Mouse (Mus musculus): ENCODE data around the gene Sp9. TPM values are rescaled to one million over a fixed set of nuclear protein-coding genes. Genes with fewer than 3 reads are reported as not detected.

The Sp9 gene
- polyA plus RNA-seq, 1 experiment from 2014 or later = 3.7 TPM

- no peak for ATAC-seq (ENCODE audit: low FRiP score)
- Histone ChIP-seq H3K27ac (ENCODE audit: low read depth, low read length) (peak overlapping the region; percentile 30; the same call in 1 of the 2 replicates), H3K4me1 (replicated peaks; ENCODE audit: control insufficient read depth, insufficient read depth, low read length) (peaks cover 18% of the 10 kb centered on the region), H3K36me3 (ENCODE audit: control insufficient read depth, insufficient read depth, low read length) (no peaks in the 10 kb centered on the region), H3K9me3 (ENCODE audit: control insufficient read depth, low read length) (no peaks in the 10 kb centered on the region), H3K27me3 (ENCODE audit: control insufficient read depth, insufficient read depth, low read length) (peaks cover 47% of the 10 kb centered on the region), H3K4me3 (ENCODE audit: low read depth, low read length) (peak overlapping the region; percentile 54), H3K4me2 (replicated peaks; ENCODE audit: low read depth, low read length) (peak overlapping the region; percentile 76), H3K9ac (ENCODE audit: low read depth, low read length) (peak overlapping the region; percentile 72)
- DNase-seq (ENCODE audit: low spot score) = peak; percentile 72
- WGBS = under 1% methylated on average over 47 of the region's 55 CpGs
Measured at GRCm38 (mm10) chr2:73272351-73273248, 875 bp downstream of the Sp9 start.

- DNase-seq (ENCODE audit: low spot score) (peak; percentile 78), ATAC-seq (ENCODE audit: low FRiP score) (no peak)
- peak overlapping the region; percentile 76 for H3K4me2 ChIP-seq (replicated peaks; ENCODE audit: low read depth, low read length)
- peak overlapping the region; percentile 72 for H3K9ac ChIP-seq (ENCODE audit: low read depth, low read length)
- under 1% methylated on average over 94 of the region's 110 CpGs for WGBS
- peaks cover 18% of the 10 kb centered on the region for H3K4me1 ChIP-seq (replicated peaks; ENCODE audit: control insufficient read depth, insufficient read depth, low read length)
- H3K27me3 ChIP-seq (ENCODE audit: control insufficient read depth, insufficient read depth, low read length) = peaks cover 47% of the 10 kb centered on the region
- peak overlapping the region; percentile 47 for H3K27ac ChIP-seq (ENCODE audit: low read depth, low read length)
- H3K36me3 ChIP-seq (ENCODE audit: control insufficient read depth, insufficient read depth, low read length) = no peaks in the 10 kb centered on the region
- peak overlapping the region; percentile 54 for H3K4me3 ChIP-seq (ENCODE audit: low read depth, low read length)
- no peaks in the 10 kb centered on the region for H3K9me3 ChIP-seq (ENCODE audit: control insufficient read depth, low read length)
Measured at GRCm38 (mm10) chr2:73273249-73274118, 1.8 kb downstream of the Sp9 start.

DNA sequence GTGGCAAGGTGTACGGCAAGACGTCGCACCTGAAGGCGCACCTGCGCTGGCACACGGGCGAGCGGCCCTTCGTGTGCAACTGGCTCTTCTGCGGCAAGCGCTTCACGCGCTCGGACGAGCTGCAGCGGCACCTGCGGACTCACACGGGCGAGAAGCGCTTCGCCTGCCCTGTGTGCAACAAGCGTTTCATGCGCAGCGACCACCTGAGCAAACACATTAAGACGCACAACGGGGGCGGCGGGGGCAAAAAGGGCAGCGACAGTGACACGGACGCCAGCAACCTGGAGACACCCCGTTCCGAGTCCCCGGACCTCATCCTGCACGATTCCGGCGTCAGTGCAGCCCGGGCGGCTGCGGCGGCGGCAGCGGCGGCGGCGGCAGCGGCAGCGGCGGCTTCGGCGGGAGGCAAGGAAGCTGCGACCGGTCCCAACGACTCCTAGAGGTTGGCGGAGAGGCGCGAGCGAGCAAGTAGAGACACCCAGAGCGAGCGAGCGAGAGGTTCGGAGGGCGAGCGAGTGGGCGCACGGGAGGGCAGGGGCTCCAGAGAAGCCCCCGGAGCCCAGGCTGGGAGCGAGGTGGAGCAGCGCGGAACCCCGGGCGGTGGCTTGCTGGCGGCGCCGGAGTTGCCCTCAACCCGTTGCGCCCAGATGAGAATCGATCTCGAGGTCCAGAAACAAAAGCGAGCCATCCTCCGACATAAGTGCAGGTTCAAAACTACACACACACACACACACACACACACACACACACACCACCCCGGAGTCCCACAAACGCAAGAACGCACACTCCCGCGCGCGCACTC is 2.6 kb downstream of the Sp9 start:
- H3K27ac ChIP-seq (ENCODE audit: low read depth, low read length) = peak overlapping the region; percentile 30
- no peak for DNase-seq (ENCODE audit: low spot score)

DNA sequence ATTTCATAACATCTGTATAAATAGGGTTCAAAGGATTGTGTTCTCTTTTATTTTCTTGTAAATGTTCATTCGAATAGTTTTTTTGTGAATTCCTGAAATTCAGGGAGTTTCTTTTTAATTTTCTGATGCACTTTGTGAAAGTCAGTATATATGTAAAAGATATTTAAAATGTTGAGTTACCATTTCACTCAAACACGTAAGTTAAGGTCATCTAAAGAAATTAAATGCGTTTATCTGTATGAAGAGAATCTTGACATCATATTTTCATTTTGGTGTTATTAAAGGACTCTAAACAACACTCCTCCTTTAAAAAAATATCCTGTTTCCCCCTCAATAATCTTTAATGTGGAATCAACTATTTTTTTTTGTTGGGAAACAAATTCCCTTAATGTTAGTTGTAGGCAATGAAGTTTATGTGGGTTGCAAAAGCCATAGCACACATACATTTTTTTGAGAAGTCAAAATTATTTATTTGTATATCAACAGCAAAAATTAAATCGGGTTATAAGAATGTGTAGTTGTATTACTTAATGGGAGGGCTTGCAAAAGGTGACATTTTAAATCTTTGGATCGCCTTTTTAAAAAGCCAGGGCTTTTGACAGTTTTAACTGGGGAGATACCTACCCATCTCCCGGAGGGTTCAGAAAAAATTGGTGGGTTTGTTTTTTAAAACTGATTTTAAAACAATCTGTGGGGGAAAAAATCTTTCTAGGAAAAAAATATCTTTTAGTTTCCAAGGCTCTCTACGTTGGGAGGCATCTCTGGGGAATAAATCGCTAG is 3.7 kb downstream of the Sp9 start:
- H3K4me1 ChIP-seq (replicated peaks; ENCODE audit: control insufficient read depth, insufficient read depth, low read length) = peaks cover 18% of the 10 kb centered on the region
- no peaks in the 10 kb centered on the region for H3K36me3 ChIP-seq (ENCODE audit: control insufficient read depth, insufficient read depth, low read length)
- DNase-seq (ENCODE audit: low spot score) (peak; percentile 37), ATAC-seq (ENCODE audit: low FRiP score) (no peak)
- H3K9ac ChIP-seq (ENCODE audit: low read depth, low read length) = no peak overlapping the region
- peaks cover 47% of the 10 kb centered on the region for H3K27me3 ChIP-seq (ENCODE audit: control insufficient read depth, insufficient read depth, low read length)
- 9% methylated on average over 8 of the region's 8 CpGs for WGBS
- H3K27ac ChIP-seq (ENCODE audit: low read depth, low read length) = no peak overlapping the region
- H3K9me3 ChIP-seq (ENCODE audit: control insufficient read depth, low read length) = no peaks in the 10 kb centered on the region
- peak overlapping the region; percentile 18 for H3K4me3 ChIP-seq (ENCODE audit: low read depth, low read length)
- no peak overlapping the region for H3K4me2 ChIP-seq (replicated peaks; ENCODE audit: low read depth, low read length)

More for the DNA sequence above, 2.6 kb downstream of the Sp9 start:
- Histone ChIP-seq H3K27me3 (ENCODE audit: control insufficient read depth, insufficient read depth, low read length) (peaks cover 52% of the 10 kb centered on the region), H3K4me1 (replicated peaks; ENCODE audit: control insufficient read depth, insufficient read depth, low read length) (peaks cover 18% of the 10 kb centered on the region), H3K9me3 (ENCODE audit: control insufficient read depth, low read length) (no peaks in the 10 kb centered on the region), H3K4me2 (replicated peaks; ENCODE audit: low read depth, low read length) (peak overlapping the region; percentile 76), H3K36me3 (ENCODE audit: control insufficient read depth, insufficient read depth, low read length) (no peaks in the 10 kb centered on the region), H3K4me3 (ENCODE audit: low read depth, low read length) (peak overlapping the region; percentile 54), H3K9ac (ENCODE audit: low read depth, low read length) (peak overlapping the region; percentile 72)
- no peak for ATAC-seq (ENCODE audit: low FRiP score)
- under 1% methylated on average over 78 of the region's 88 CpGs for WGBS

- peaks cover 15% of the 10 kb centered on the region for H3K4me1 ChIP-seq (replicated peaks; ENCODE audit: control insufficient read depth, insufficient read depth, low read length)
- WGBS = under 1% methylated on average over 6 of the region's 6 CpGs
- DNase-seq (ENCODE audit: low spot score) (peak; percentile 74), ATAC-seq (ENCODE audit: low FRiP score) (no peak)
- peak overlapping the region; percentile 18; the same call in 1 of the 2 replicates for H3K4me3 ChIP-seq (ENCODE audit: low read depth, low read length)
- H3K27me3 ChIP-seq (ENCODE audit: control insufficient read depth, insufficient read depth, low read length) = peaks cover 46% of the 10 kb centered on the region
- no peaks in the 10 kb centered on the region for H3K36me3 ChIP-seq (ENCODE audit: control insufficient read depth, insufficient read depth, low read length)
- no peaks in the 10 kb centered on the region for H3K9me3 ChIP-seq (ENCODE audit: control insufficient read depth, low read length)
- H3K9ac ChIP-seq (ENCODE audit: low read depth, low read length) = no peak overlapping the region
- no peak overlapping the region for H3K27ac ChIP-seq (ENCODE audit: low read depth, low read length)
- H3K4me2 ChIP-seq (replicated peaks; ENCODE audit: low read depth, low read length) = no peak overlapping the region
Measured at GRCm38 (mm10) chr2:73276141-73276571, 4.4 kb downstream of the Sp9 start.

- under 1% methylated on average over 38 of the region's 38 CpGs for WGBS
- peak overlapping the region; percentile 56 for H3K9ac ChIP-seq (ENCODE audit: low read depth, low read length)
- H3K4me3 ChIP-seq (ENCODE audit: low read depth, low read length) = peak overlapping the region; percentile 28
- no peaks in the 10 kb centered on the region for H3K36me3 ChIP-seq (ENCODE audit: control insufficient read depth, insufficient read depth, low read length)
- peaks cover 46% of the 10 kb centered on the region for H3K27me3 ChIP-seq (ENCODE audit: control insufficient read depth, insufficient read depth, low read length)
- H3K4me1 ChIP-seq (replicated peaks; ENCODE audit: control insufficient read depth, insufficient read depth, low read length) = peaks cover 11% of the 10 kb centered on the region
- H3K9me3 ChIP-seq (ENCODE audit: control insufficient read depth, low read length) = no peaks in the 10 kb centered on the region
- peak overlapping the region; percentile 55 for H3K27ac ChIP-seq (ENCODE audit: low read depth, low read length)
- ATAC-seq (ENCODE audit: low FRiP score) (peak; percentile 28; the same call in 1 of the 2 replicates), DNase-seq (ENCODE audit: low spot score) (peak; percentile 69)
- H3K4me2 ChIP-seq (replicated peaks; ENCODE audit: low read depth, low read length) = peak overlapping the region; percentile 55
Measured at GRCm38 (mm10) chr2:73277021-73277708, 5.4 kb downstream of the Sp9 start.

GRCm38 (mm10) chr2:73277709-73278075 is 6.0 kb downstream of the Sp9 start:
- Histone ChIP-seq H3K4me3 (ENCODE audit: low read depth, low read length) (peak overlapping the region; percentile 28), H3K27ac (ENCODE audit: low read depth, low read length) (peak overlapping the region; percentile 55; the same call in 1 of the 2 replicates), H3K9ac (ENCODE audit: low read depth, low read length) (peak overlapping the region; percentile 56), H3K27me3 (ENCODE audit: control insufficient read depth, insufficient read depth, low read length) (peaks cover 41% of the 10 kb centered on the region), H3K4me1 (replicated peaks; ENCODE audit: control insufficient read depth, insufficient read depth, low read length) (peaks cover 11% of the 10 kb centered on the region), H3K36me3 (ENCODE audit: control insufficient read depth, insufficient read depth, low read length) (no peaks in the 10 kb centered on the region), H3K4me2 (replicated peaks; ENCODE audit: low read depth, low read length) (peak overlapping the region; percentile 55), H3K9me3 (ENCODE audit: control insufficient read depth, low read length) (no peaks in the 10 kb centered on the region)
- no peak for ATAC-seq (ENCODE audit: low FRiP score)
- peak; percentile 69 for DNase-seq (ENCODE audit: low spot score)
- WGBS = 0% methylated on average over 18 of the region's 18 CpGs

Measured in hindbrain, embryonic 11.5 days (tissue).